Mouse (Mus musculus): Measurements from ENCODE around the gene Clasp1.

Gene Clasp1

GRCm38 (mm10) chr1:118658716-118659115 is 269.9 kb downstream of the Clasp1 start:
- DNase-seq (ENCODE audit: low spot score in 2 of 2): no peak

GRCm38 (mm10) chr1:118660880-118661465 is 272.1 kb downstream of the Clasp1 start:
- no peak for DNase-seq (ENCODE audit: low spot score in 2 of 2)
